Mouse (Mus musculus) induced T-regulatory cell, adult 2 months (primary cell): ENCODE measurements around the gene Gatad2b.

Experiments
- DNase-seq: peaks from one replicate; pipeline ENCODE4 v3.0.0-alpha.2; 2012; ENCODE audit warnings: low read depth

Gatad2b gene

DNA sequence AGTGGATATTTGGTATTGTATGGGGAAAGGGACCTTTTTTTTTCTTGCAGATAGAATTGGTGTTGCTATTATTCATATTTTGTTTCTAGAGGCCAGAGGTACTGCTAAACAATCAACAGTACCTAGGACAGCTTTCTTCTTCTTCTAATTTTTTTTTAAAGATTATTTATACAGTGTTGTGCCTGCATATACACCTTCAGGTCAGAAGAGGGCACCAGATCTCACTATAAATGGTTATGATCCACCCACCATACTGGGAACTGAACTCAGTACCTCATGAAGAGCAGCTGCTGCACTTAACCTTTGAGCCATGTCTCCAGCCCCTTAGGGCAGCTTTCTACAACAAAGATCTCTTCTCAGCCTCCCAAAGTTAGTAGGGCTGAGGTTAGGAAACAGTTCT lies 20.4 kb downstream of the Gatad2b start:
- peak; percentile 68 for DNase-seq

DNA sequence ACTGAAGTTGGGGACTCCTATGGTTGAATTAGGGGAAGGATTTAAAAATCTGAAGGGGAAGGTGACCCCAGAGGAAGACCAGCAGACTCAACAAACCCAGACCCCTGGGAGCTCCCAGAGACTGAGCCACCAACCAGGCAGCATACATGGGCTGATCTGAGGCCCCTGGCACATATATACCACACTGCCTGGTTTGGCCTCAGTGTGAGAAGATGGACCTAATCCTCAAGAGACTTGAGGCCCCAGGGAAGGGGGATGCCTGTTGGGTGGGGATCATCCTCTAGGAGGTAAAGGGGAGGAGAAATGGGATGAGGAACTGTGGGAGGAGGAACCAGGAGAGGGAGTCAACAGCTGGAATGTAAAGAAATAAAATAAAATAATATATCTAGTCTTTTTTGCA lies 21.3 kb downstream of the Gatad2b start:
- DNase-seq: no peak

DNA sequence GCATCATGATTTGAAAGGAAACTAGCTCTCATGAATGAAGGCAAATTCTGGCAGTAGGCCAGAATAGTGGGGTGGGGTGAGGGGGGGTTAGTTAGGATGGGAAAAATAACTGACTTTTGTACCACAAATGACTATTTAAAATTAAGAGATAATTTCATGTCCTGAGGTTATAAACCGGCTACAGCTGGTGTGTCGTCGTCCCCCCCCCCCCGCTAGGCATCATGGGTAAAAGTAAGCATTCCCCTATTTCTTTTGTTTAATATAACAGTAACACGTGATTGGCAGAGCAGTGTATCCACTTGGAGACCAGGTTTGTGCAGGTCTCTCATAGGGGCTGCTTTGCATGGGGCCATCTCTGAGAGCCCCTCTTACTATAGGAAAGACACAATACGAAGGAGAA lies 29.3 kb downstream of the Gatad2b start:
- no peak for DNase-seq

DNA sequence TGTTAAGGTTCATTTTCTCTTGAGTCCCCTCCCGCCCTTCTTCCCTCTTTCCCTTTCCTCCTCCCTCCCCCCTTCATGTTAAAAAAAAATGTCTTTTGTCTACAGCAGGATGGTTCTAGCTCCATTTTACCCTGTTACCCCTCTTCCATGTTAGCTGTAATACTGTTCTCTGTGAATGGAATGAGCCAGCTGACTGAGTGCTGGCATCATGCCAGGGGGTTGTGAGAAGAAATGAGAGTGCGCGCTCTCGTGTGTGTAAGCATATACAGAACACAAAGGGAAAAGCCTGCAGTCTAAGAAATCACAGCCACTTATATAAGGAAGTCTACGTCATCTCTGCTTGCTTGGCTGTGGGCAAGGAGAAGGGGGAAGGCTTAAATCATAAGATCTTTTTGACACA lies 30.1 kb downstream of the Gatad2b start:
- peak; percentile 24 for DNase-seq

DNA sequence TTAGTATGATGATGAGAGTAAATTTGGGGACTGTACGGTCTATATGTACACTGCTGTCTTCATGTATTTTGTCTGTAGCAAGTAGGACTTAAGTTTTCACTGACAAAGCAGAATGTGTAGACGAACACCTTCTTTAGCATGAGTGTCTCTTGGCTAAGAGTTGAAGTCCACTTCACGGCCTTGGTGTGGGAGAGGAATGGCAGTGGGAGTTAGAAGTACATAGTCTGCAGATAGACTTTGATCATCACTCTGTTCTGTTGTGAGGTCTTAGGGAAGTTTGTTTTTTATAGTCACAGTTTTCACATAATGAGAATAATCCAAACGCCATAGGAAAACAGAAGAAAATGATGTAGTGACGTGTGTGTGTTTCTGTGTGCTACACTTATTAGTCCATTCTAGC lies 39.5 kb downstream of the Gatad2b start:
- DNase-seq: no peak

DNA sequence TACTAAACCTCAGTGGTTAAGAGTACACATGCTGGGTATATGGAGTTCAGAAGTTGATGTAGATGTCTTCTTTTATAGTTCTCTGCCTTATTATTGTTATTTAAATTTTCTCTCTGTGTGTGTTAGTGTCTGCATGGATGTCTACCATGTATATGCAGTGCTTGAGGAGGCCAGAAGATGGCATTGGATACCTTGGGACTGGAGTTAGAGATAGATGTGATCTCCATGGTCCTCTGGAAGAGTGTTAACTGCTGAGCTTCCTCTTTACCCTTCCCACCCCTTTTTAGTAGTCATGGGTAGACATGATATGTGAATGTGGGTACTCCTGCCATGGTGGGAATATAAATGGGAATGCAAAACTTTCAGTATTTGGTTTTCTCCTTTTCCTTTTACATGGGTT lies 42.5 kb downstream of the Gatad2b start:
- DNase-seq: no peak

DNA sequence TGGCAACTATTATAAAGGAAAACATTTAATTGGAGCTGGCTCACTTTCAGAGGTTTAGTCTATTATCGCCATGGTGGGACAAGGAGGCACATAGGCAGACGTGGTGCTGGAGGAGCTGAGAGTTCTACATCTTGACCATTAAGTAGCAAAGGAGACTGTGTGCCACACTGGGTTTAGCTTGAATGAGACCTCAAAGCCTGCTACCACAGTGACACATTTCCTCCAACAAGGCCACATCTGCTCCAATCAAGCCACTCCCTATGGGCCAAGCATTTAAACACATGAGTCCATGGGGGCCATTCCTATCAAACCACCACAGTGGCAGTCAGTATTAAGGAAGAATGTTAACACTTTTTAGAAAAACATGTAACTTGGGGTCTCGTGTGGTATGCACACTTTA lies 45.2 kb downstream of the Gatad2b start:
- no peak for DNase-seq

DNA sequence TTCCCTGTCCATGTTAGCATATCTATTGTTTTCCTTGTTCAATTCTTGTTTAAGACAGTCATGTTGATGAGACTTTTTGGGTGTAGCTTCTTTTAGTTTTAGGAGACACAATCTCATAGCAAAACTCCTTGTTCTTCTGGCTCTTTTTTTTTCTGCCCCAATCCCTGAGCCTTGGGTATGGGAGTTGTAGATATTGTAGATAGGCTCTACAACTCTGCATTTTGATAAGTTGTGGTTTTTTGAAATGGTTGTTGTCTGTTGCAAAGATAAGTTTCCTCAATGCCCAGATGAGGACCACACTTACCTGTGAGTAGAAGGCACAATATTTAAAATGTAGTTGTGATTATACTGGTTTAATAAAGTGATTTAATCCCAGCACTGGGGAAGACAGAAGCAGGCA lies 47.2 kb downstream of the Gatad2b start:
- DNase-seq: no peak

DNA sequence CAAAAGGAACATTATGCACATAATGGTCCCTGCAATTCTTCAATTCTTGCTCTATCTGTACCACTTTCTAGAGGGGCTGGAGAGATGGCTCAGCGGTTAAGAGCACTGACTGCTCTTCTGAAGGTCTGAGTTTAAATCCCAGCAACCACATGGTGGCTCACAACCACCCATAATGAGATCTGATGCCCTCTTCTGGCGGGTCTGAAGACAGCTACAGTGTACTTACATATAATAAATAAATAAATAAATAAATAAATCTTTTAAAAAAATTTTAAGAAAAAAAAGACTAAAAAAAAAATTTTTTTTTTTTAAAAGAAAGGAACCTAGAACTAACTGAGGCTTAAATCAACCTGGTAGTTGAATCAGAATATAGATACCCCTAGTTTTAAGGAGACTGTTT lies 49.9 kb downstream of the Gatad2b start:
- peak; percentile 47 for DNase-seq

DNA sequence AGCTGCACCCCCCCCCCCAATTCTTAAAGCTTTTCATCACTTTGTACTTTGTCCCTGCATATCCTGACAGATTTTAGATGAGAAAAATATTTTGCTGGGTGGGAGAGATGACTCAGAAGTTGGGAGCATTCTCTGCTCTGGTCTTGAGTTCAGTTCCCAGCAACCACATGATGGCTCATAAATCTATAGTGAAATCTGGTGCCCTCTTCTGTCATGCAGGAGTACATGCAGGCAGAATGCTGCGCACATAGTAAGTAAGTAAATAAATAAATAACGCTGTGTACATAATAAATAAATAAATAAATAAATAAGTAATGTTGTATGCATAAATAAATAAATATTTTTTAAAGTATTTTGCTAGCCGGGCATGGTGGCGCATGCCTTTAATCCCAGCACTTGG lies 54.9 kb downstream of the Gatad2b start:
- no peak for DNase-seq

DNA sequence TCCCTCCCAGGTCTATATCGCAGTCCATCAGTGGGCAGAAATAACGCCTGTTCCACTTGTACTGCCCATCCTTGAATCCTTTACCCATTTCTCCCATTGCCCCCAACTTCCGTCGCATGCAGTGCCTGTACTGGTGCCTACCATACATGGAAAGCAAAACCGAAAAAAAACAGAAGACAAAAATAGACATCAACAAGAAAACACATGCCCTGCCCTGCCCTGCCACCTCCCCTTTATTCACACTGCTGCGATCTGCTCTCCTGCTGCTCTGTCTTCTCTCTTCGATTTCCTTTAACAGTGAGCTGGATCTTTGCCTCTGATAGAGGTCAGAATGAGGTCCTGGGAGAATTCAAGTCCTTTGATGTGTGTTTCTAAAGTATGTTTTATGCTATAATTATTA lies 65.0 kb downstream of the Gatad2b start:
- DNase-seq: peak; percentile 45

DNA sequence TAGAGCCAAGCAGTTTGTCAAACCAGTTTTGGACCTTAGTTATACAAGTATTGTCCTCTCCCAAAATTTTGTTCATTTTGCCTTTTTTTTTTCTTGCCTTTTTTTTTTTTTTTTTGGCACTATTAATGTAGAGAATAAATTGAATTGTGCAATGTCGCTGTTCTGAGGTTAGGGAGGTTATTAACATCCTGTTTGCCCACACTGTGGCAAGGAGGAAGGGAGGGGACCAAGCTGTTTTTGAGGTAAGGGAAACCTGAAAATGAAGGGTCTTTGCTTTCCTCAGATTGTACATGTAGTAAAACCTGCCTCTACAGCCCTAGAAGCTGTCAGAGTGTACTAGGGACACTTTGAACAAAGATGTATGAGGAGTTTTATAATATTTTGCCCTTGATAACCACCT lies 66.3 kb downstream of the Gatad2b start:
- peak; percentile 50 for DNase-seq

DNA sequence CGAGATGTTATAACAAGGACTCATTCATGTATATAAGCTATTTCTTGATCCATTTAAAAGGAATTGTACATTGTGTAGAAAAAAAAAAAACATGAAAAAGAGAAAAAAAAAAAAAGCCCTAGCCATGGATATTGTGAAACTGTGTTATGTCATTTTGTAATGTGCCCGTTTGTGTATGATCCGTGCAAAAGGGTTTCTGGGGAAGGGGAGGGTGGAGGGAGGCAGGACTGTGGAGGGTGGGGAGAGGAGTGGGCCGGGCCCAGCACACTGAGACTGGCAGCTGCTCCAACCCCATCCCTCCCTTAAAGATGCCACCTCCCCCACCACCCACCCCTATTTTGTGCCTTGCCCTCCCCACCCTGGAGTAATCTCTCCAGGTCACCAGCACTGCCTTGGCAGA lies 68.5 kb downstream of the Gatad2b start:
- no peak for DNase-seq

DNA sequence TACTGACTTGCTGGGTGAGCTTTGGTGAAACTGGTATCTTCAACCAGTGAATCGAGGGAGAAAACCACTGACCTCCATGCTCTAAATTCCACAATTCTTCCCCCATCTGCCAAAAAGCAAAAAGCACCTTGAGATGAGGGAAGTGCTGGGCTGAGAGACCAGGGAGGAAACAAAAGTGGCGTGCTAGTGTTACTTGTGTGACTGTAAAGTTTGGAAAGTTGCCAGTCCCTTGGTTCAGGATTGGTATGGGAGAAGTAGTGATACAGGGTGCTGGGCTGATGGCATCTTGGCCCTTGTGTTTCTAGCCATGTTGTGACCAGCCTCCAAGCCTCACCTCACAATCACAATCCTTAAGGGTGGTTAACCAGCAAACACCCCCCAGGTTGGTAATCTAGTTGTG lies 69.4 kb downstream of the Gatad2b start:
- DNase-seq: no peak

DNA sequence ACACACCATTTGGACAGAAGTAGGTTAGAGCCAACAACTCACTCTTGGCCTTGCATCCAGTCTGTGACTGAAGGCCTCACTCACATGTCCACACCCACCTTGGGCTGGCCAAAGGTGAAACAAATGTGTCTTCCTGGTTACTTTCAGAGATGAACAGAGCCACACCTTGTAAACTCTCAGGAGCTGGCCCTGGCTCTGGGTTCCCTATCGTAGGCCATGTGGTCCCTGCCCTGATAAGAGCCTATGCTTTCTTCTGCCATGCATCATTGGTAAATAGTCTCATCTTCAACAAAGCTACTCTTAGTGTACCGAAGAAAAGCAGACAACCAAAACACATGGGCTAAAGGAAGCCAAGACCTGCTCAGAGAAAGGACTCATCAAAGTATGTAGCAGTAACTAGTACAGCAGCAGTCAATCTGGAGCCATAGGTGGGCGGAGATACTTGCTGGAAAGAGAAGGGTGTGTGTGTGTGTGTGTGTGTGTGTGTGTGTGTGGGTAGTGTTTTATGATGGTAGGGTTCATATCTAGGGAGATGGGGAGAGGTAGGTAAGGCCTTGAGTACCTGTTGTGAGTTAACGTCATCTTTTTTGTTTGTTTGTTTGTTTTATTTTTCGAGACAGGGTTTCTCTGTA lies 74.1 kb downstream of the Gatad2b start:
- DNase-seq: no peak

DNA sequence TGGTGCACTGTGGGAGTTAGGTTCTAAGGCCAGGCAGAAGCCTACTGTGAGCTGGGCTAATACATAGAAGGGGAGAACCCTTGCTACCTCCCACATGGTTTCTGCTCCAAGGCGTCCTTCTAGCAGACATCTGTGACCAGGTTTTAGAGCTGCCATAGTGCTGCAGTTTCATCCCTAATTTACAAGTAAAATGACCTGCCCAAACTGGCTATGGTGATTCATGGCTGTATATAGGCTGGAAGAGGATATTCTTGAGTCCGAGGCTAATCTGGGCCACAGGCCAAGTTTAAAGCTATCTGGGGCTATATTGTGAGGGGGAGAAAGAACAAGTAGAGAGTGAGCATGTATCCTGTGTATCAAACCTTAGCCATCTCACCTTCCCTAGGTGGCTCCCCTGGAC lies 76.1 kb downstream of the Gatad2b start:
- no peak for DNase-seq

DNA sequence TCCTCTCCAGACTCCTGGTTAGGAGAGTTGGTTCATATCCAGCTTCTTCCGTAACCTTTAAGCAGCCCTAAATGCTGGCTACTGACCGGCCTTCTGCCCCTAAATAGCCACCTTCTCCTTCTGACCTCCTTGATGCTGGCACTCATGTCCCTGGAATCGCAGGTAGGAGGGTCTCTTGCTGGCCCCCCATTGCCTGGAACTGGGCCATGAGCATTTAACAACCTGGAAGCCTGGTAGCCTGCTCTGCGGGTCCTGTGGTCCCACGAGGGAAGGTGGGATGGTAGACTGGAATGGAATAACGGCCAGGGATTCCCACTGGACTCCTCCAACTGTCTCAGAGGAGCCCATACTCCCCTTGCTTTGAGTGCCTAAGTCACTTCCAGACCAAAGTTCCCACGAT lies 78.9 kb downstream of the Gatad2b start:
- DNase-seq: no peak

DNA sequence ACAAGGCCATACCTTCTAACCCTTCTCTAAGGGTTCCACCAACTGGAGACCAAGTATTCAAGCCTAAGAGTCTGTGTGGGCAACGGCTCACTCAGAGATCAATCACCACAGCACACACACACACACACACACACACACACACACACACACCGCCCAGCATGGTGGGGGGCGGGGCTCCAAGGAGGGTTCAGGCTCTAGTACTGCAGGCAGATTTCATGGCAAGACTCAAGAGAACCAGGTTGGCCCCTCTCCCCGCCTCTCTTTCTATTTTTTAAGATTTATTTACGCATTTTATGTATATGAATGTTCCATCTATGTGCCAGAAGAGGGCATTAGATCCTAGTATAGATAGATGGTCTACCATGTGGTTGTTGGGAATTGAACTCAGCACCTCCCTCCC lies 79.8 kb downstream of the Gatad2b start:
- DNase-seq: peak; percentile 29

DNA sequence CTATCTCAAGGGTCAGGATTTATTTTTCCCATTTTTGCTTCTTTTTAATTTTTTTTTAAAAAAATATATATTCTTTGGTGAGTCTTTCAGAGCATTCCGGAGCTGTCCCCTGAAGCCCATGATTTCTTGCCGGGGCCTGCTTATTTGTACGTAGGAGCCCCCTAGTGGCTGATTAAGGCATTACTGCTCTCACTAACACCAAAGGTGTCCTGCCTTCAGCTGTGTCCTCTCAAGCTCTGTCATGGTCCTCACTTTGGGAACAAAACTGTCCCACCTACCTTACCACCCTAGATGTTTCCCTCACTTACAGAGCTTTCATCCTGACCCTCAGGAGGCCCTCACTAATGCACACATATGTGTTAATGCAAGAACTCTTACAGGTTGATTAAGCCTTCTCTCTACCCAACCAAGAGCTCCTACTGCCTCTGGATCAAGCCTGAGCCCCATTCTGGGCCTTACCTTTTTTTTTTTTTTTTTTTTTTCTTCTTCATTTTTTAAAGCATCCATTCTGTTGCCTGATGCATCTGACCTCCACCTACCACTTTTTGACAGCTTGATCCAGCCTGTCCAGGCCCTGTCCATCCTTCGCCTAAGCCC lies 80.6 kb downstream of the Gatad2b start:
- peak; percentile 91 for DNase-seq

DNA sequence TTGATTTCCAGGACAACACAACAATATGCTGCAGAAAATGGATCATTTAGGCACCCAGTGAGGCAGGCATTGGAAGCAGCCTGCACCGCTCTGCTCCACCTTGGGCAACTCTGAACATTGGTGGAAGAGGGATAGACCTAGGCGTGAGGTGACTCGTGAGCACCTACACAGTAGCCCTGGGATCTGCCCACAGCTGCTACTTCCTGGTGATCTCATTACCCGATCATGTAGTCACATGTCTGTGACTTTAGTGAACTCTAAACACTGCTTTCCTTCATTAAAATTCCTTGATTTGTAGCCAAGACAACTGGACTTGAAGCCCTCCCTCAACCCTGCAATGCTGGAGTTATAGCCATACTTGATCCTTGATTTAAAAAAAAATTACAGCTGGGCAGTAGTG lies 81.4 kb downstream of the Gatad2b start:
- no peak for DNase-seq

DNA sequence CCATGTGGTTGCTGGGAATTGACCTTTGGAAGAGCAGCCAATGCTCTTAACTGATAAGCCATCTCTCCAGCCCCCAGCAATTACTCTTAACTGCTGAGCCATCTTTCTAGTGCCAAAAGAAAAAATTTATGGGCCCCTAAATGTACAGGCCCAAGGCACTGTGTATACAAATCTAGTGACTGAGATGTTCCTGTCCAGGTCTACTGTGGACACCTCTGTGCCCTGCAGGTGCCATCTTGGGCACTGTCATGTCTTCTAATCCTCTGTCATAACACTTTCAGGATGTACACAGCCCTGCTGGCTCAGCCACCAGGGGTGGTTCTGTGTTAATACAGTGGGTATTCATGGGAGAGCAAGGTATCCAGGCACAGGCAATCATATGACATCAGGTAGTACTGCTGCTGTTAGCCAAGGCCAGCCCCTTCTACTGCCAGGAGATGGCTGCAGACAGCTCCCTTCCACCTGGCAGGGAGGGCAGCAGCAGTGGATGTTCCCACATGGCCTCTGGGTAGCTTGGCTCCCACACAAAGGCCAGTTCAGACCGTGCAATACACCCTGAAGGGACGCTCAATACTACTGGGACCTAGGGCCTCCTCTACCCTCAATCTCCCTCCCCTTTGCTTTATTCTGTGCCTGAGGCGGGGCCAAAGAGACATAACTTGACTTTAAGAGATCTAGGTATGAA lies 82.7 kb downstream of the Gatad2b start:
- DNase-seq: no peak

DNA sequence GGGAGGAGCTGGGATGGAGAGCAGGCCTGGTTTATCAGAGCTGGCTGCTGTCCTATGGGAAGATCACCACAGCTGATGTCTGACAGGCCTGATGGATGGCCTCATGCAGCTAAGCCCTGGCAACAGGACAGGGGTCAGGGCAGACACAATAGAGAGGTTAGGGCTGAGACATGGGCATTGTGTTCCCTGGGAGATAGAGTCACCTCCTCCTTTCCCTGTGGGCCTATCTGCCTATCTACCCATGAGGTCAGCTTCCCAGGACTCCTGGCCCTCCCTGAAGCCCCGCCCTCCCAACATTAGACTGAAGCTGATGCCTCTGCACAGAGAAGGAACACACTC lies 83.2 kb downstream of the Gatad2b start:
- no peak for DNase-seq

DNA sequence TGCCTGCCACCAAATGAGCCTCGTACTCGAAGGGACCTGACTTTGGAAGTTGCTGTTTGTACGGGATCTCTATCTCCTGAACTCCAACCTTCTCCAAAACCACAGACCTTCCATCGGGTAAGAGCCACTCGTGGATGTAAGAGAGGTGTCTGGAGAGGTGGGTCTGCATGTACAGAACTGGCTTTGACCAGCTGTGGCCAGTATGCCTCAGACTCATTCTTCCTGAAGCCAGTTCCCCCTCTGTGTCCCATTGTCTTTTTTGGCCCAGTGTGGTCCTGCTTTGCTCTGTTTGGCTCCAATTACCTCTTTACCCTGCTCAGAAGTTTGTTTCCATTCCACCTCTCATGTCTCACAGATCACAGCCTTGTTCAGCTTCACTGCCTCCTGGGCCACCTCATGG lies 85.5 kb downstream of the Gatad2b start:
- no peak for DNase-seq

DNA sequence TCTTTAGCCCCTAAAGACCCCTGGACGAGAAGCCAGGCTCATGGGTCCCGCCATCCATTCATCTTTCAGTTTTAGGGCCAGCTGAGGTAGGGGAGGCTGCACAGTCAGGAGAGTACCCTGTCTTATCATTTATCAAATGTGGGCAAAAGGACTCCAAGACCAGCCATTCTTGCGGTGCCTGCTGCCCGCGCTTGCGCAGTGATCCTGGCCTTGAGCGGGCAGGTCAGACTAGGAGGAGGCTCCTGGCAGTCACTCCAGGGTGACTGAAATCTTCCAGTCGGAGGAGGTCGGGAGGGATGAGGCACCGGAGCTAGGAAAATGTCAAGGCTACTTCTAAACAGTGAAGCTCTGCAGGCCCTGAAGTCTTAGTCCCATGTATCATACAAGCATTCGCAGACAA lies 88.7 kb downstream of the Gatad2b start:
- no peak for DNase-seq
